Mouse (Mus musculus) neural tube, embryonic 11.5 days (tissue): ENCODE results near the gene Kcnn3. TPM values are rescaled to one million over a fixed set of nuclear protein-coding genes. Genes with fewer than 3 reads are reported as not detected.

Experiments used
- ATAC-seq: fragments of 200-750 bp; cut with Nextera tagmentation; 2 replicates; pipeline ENCODE4 v1.8.0; 2017; ENCODE audit warnings: moderate number of reproducible peaks, mild to moderate bottlenecking, moderate TSS enrichment, moderate library complexity; ENCODE audit not compliant: insufficient read depth, low FRiP score, low TSS enrichment
- DNase-seq: peaks from one replicate; pipeline ENCODE4 v3.0.0-alpha.2; 2015; ENCODE audit warnings: low spot score
- H3K27ac ChIP-seq: fragments of 300-500 bp; sonication (generic); 2 replicates; pipeline ENCODE4 v1.5.1; 2014; ENCODE audit warnings: low read depth, mild to moderate bottlenecking, low read length
- H3K27me3 ChIP-seq: fragments of 300-500 bp; sonication (generic); 2 replicates; pipeline ENCODE4 v1.6.1; 2014; ENCODE audit warnings: mild to moderate bottlenecking, low read length, mixed read lengths; ENCODE audit not compliant: control insufficient read depth, insufficient read depth
- H3K36me3 ChIP-seq: fragments of 300-500 bp; sonication (generic); 2 replicates; pipeline ENCODE4 v1.6.1; 2014; ENCODE audit warnings: mild to moderate bottlenecking, low read length, moderate library complexity, mixed read lengths; ENCODE audit not compliant: control insufficient read depth, insufficient read depth
- H3K4me1 ChIP-seq: fragments of 300-500 bp; sonication (generic); 2 replicates; pipeline ENCODE4 v1.6.1; 2014; ENCODE audit warnings: low read length, mixed read lengths; ENCODE audit not compliant: control insufficient read depth, insufficient read depth
- H3K4me2 ChIP-seq: fragments of 300-500 bp; sonication (generic); 2 replicates; pipeline ENCODE4 v1.6.1; 2014; ENCODE audit warnings: low read depth, mild to moderate bottlenecking, moderate library complexity
- H3K4me3 ChIP-seq: fragments of 300-500 bp; sonication (generic); 2 replicates; pipeline ENCODE4 v1.5.1; 2014; ENCODE audit warnings: low read depth, low read length
- H3K9ac ChIP-seq: fragments of 300-500 bp; sonication (generic); 2 replicates; pipeline ENCODE4 v1.6.1; 2014; ENCODE audit warnings: mild to moderate bottlenecking, low read length
- H3K9me3 ChIP-seq: fragments of 300-500 bp; sonication (generic); 2 replicates; pipeline ENCODE4 v1.6.1; 2016; ENCODE audit warnings: low read length; ENCODE audit not compliant: control insufficient read depth
- WGBS: fragments of 180-500 bp; shearing (Covaris S2); extraction: QIAGEN DNeasy Blood & Tissue Kit; methylation state at CpG from one replicate; pipeline ENCODE4 v1.1.7; 2014; 5-methylcytosine and 5-hydroxymethylcytosine counted together
- polyA plus RNA-seq: library from polyadenylated mRNA; unstranded; fragments of >200 nt; fragmentation: Nextera tagmentation; extraction: Ambion mirVana; gene quantifications from 2 replicates; pipeline ENCODE4 v1.2.1, GENCODE M21; 2014

The Kcnn3 gene
- polyA plus RNA-seq, 1 experiment from 2014 or later = 1.9 TPM

GRCm38 (mm10) chr3:89561386-89561785 is 41.4 kb downstream of the Kcnn3 start:
- Histone ChIP-seq H3K4me3 (no peak overlapping the region), H3K27ac (no peak overlapping the region), H3K4me1 (no peaks in the 10 kb centered on the region), H3K9ac (no peak overlapping the region), H3K36me3 (no peaks in the 10 kb centered on the region), H3K9me3 (no peaks in the 10 kb centered on the region), H3K4me2 (no peak overlapping the region), H3K27me3 (no peaks in the 10 kb centered on the region)
- ATAC-seq (no peak), DNase-seq (no peak)
- WGBS = 86% methylated on average over 6 of the region's 6 CpGs

GRCm38 (mm10) chr3:89565371-89565770 is 45.4 kb downstream of the Kcnn3 start:
- Histone ChIP-seq H3K4me2 (no peak overlapping the region), H3K36me3 (no peaks in the 10 kb centered on the region), H3K4me1 (no peaks in the 10 kb centered on the region), H3K4me3 (no peak overlapping the region), H3K9me3 (no peaks in the 10 kb centered on the region), H3K9ac (no peak overlapping the region), H3K27me3 (no peaks in the 10 kb centered on the region), H3K27ac (no peak overlapping the region)
- 68% methylated on average over 5 of the region's 5 CpGs for WGBS
- no peak for ATAC-seq
- DNase-seq = no peak

- 100% methylated on average over 1 of the region's 1 CpGs for WGBS
- Histone ChIP-seq H3K9me3 (no peaks in the 10 kb centered on the region), H3K4me1 (no peaks in the 10 kb centered on the region), H3K36me3 (no peaks in the 10 kb centered on the region), H3K4me3 (no peak overlapping the region), H3K27me3 (no peaks in the 10 kb centered on the region), H3K27ac (no peak overlapping the region), H3K9ac (no peak overlapping the region), H3K4me2 (no peak overlapping the region)
- no peak for DNase-seq
- no peak for ATAC-seq
Measured at GRCm38 (mm10) chr3:89569058-89569457, 49.1 kb downstream of the Kcnn3 start.

- H3K9me3 ChIP-seq = no peaks in the 10 kb centered on the region
- H3K4me3 ChIP-seq = no peak overlapping the region
- no peak overlapping the region for H3K4me2 ChIP-seq
- H3K36me3 ChIP-seq = no peaks in the 10 kb centered on the region
- WGBS = 59% methylated on average over 7 of the region's 7 CpGs
- H3K4me1 ChIP-seq = no peaks in the 10 kb centered on the region
- DNase-seq = no peak
- ATAC-seq = no peak
- H3K27me3 ChIP-seq = no peaks in the 10 kb centered on the region
- no peak overlapping the region for H3K27ac ChIP-seq
- H3K9ac ChIP-seq = no peak overlapping the region
Measured at GRCm38 (mm10) chr3:89569707-89570324, 49.9 kb downstream of the Kcnn3 start.

- ATAC-seq (no peak), DNase-seq (no peak)
- no peaks in the 10 kb centered on the region for H3K9me3 ChIP-seq
- H3K27me3 ChIP-seq = no peaks in the 10 kb centered on the region
- H3K9ac ChIP-seq = no peak overlapping the region
- no peaks in the 10 kb centered on the region for H3K4me1 ChIP-seq
- no peak overlapping the region for H3K4me2 ChIP-seq
- no peaks in the 10 kb centered on the region for H3K36me3 ChIP-seq
- WGBS = 82% methylated on average over 3 of the region's 3 CpGs
- no peak overlapping the region for H3K27ac ChIP-seq
- H3K4me3 ChIP-seq = no peak overlapping the region
Measured at GRCm38 (mm10) chr3:89570362-89570761, 50.4 kb downstream of the Kcnn3 start.

GRCm38 (mm10) chr3:89574260-89574659 is 54.3 kb downstream of the Kcnn3 start:
- ATAC-seq = no peak
- DNase-seq = no peak
- no peaks in the 10 kb centered on the region for H3K9me3 ChIP-seq

GRCm38 (mm10) chr3:89576381-89576780 is 56.4 kb downstream of the Kcnn3 start:
- no peak overlapping the region for H3K4me2 ChIP-seq
- no peak overlapping the region for H3K9ac ChIP-seq
- no peak overlapping the region for H3K27ac ChIP-seq
- H3K27me3 ChIP-seq = no peaks in the 10 kb centered on the region
- no peak for DNase-seq
- no peak for ATAC-seq
- WGBS = 91% methylated on average over 6 of the region's 6 CpGs
- H3K4me3 ChIP-seq = no peak overlapping the region
- H3K36me3 ChIP-seq = no peaks in the 10 kb centered on the region
- no peaks in the 10 kb centered on the region for H3K9me3 ChIP-seq
- no peaks in the 10 kb centered on the region for H3K4me1 ChIP-seq

More at GRCm38 (mm10) chr3:89574260-89574659, 54.3 kb downstream of the Kcnn3 start:
- no peaks in the 10 kb centered on the region for H3K36me3 ChIP-seq
- H3K4me2 ChIP-seq = no peak overlapping the region
- no peak overlapping the region for H3K4me3 ChIP-seq
- 57% methylated on average over 2 of the region's 2 CpGs for WGBS
- H3K4me1 ChIP-seq = no peaks in the 10 kb centered on the region
- no peak overlapping the region for H3K9ac ChIP-seq
- H3K27ac ChIP-seq = no peak overlapping the region
- no peaks in the 10 kb centered on the region for H3K27me3 ChIP-seq

- DNase-seq = no peak
- Histone ChIP-seq H3K27ac (no peak overlapping the region), H3K4me3 (no peak overlapping the region), H3K36me3 (no peaks in the 10 kb centered on the region), H3K4me1 (no peaks in the 10 kb centered on the region), H3K9me3 (no peaks in the 10 kb centered on the region), H3K4me2 (no peak overlapping the region), H3K27me3 (no peaks in the 10 kb centered on the region), H3K9ac (no peak overlapping the region)
- ATAC-seq = no peak
- 92% methylated on average over 5 of the region's 5 CpGs for WGBS
Measured at GRCm38 (mm10) chr3:89577154-89577553, 57.2 kb downstream of the Kcnn3 start.

- Histone ChIP-seq H3K27me3 (no peaks in the 10 kb centered on the region), H3K36me3 (no peaks in the 10 kb centered on the region), H3K4me2 (no peak overlapping the region), H3K9me3 (no peaks in the 10 kb centered on the region), H3K4me1 (no peaks in the 10 kb centered on the region), H3K9ac (no peak overlapping the region), H3K4me3 (no peak overlapping the region), H3K27ac (no peak overlapping the region)
- ATAC-seq (no peak), DNase-seq (no peak)
- WGBS = 65% methylated on average over 4 of the region's 4 CpGs
Measured at GRCm38 (mm10) chr3:89578083-89578482, 58.1 kb downstream of the Kcnn3 start.
